Mouse (Mus musculus) megakaryocyte, embryonic 14.5 days (primary cell): ENCODE data around the gene Tmem72.

Source experiments
- FLI1 ChIP-seq: IDR thresholded peaks from 2 replicates; pipeline ENCODE4 v1.6.1; 2012; ENCODE audit warnings: low read length, inconsistent platforms, mixed read lengths
- GATA1 ChIP-seq: IDR thresholded peaks from 3 replicates; pipeline ENCODE4 v1.6.1; 2012; ENCODE audit warnings: mixed read lengths, low read length, inconsistent platforms, borderline replicate concordance

- no peak for TF ChIP-seq GATA1
- TF ChIP-seq FLI1: no peak
Observed at GRCm38 (mm10) chr6:116643881-116644280, 72.8 kb downstream of the Tmem72 start.
